Comparison of ENCODE assay signal across 13 mouse cellular contexts in the genomic region with DNA sequence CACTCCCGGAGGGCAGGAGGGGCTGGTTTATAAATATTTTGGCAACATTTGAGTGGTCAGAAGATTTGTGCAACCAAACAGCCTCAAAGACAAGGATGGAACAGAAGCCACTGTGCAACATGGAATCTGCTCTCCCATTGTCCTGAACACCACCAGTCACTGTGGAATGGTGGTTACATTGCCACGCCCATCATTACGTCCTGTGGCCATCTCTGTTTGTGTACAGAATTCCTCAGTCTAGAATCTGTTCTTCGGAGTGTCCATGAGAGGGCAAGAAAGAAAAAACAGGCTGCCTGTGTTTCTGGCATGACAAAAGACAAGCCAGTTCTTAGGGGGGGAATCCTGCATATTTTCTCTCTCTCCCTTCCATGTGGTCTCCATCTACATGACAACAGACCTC.
"Had no signal": no experiment of that assay in that cellular context is flagged by ENCODE, and none has a peak within 500 bp of the region (broad histone marks: within the 10 kb centered on the region; RNA-seq: fewer than 3 reads in every experiment).

No protein-coding gene starts in this region.

- H3K27me3 ChIP-seq: limb, embryonic 13.5 days; midbrain, embryonic 12.5 days had no signal

- ATAC-seq: intestine, embryonic 16.5 days had no signal

- H3K4me2 ChIP-seq: limb, embryonic 13.5 days; midbrain, embryonic 12.5 days had no signal

- H3K9ac ChIP-seq: limb, embryonic 13.5 days; liver, embryonic 14.5 days; midbrain, embryonic 12.5 days had no signal

- H3K4me3 ChIP-seq: layer of hippocampus, adult 2 months; limb, embryonic 13.5 days; midbrain, embryonic 12.5 days had no signal

- DNase-seq: kidney, adult 8-10 months; kidney, postnatal 36 days; left cerebral cortex, postnatal 4 days; lung, adult 18-20 months; right cerebral cortex, adult 18-20 months; right cerebral cortex, postnatal 25 days; thymus, postnatal 4 days had no signal

- H3K27ac ChIP-seq: layer of hippocampus, adult 2 months; limb, embryonic 13.5 days; liver, embryonic 14.5 days; midbrain, embryonic 12.5 days; stomach, postnatal 0 days had no signal

- H3K36me3 ChIP-seq: limb, embryonic 13.5 days; midbrain, embryonic 12.5 days had no signal

- H3K9me3 ChIP-seq: limb, embryonic 13.5 days; midbrain, embryonic 12.5 days had no signal
